In genomic region chr11:85925294-85925743, GRCm38 (mm10) we compare ENCODE assay signal across 8 mouse cellular contexts. TPM values are rescaled to one million over a fixed set of nuclear protein-coding genes. Genes with fewer than 3 reads are reported as not detected.
DNase-seq lines count a peak whose midpoint lies in the region; ATAC-seq and TF ChIP-seq lines count a peak whose summit lies in the region.

No protein-coding gene starts in this region.

- 11% methylated on average over 19 of the region's 19 CpGs for WGBS in intestine, postnatal 0 days
- WGBS in liver, embryonic 11.5 days: 6% methylated on average over 19 of the region's 19 CpGs

- peak overlapping the region; percentile 24 for H3K4me3 ChIP-seq in intestine, postnatal 0 days (ENCODE audit: low read depth, low read length)
- peak overlapping the region; percentile 21 for H3K4me3 ChIP-seq in liver, embryonic 11.5 days (ENCODE audit: low read depth, low read length)

- H3K9ac ChIP-seq in intestine, postnatal 0 days (ENCODE audit: low read depth, low read length): no peak overlapping the region
- H3K9ac ChIP-seq in liver, embryonic 11.5 days (ENCODE audit: low read depth, low read length): no peak overlapping the region

- H3K4me1 ChIP-seq in intestine, postnatal 0 days (replicated peaks; ENCODE audit: control insufficient read depth, insufficient read depth, low read length): no peaks in the 10 kb centered on the region
- H3K4me1 ChIP-seq in liver, embryonic 11.5 days (replicated peaks; ENCODE audit: control insufficient read depth, insufficient read depth, low read length): peaks cover 5% of the 10 kb centered on the region; the same call in 1 of the 2 replicates

- no peaks in the 10 kb centered on the region for H3K36me3 ChIP-seq in intestine, postnatal 0 days (ENCODE audit: control insufficient read depth, insufficient read depth)
- no peaks in the 10 kb centered on the region for H3K36me3 ChIP-seq in liver, embryonic 11.5 days (ENCODE audit: control insufficient read depth, insufficient read depth, low read length)

- ATAC-seq in intestine, postnatal 0 days: no peak
- no peak for ATAC-seq in liver, embryonic 11.5 days (replicated peaks; ENCODE audit: low FRiP score)

- no peak overlapping the region for H3K27ac ChIP-seq in intestine, postnatal 0 days (ENCODE audit: low read depth, low read length)
- H3K27ac ChIP-seq in liver, embryonic 11.5 days (ENCODE audit: low read depth, low read length): no peak overlapping the region

- DNase-seq in urinary bladder, postnatal 36 days (ENCODE audit: low spot score in 2 of 2): peak; percentile 15 to 33
- no peak for DNase-seq in urinary bladder, postnatal 10 days (ENCODE audit: low spot score)
- peak; percentile 2 for DNase-seq in cerebellum, adult 9-11 months
- DNase-seq in heart, adult 18-20 months: peak; percentile 45 to 51
- peak; percentile 49 for DNase-seq in liver, embryonic 11.5 days (ENCODE audit: low spot score)
- peak; percentile 41 to 59 for DNase-seq in natural killer cell, adult 2 months (ENCODE audit: low spot score in 2 of 2)
- DNase-seq in ovary, postnatal 10 days (ENCODE audit: low spot score): no peak

- H3K4me2 ChIP-seq in intestine, postnatal 0 days (replicated peaks; ENCODE audit: low read depth): peak overlapping the region; percentile 47
- peak overlapping the region; percentile 52 for H3K4me2 ChIP-seq in liver, embryonic 11.5 days

- no peak for TF ChIP-seq CTCF in intestine, postnatal 0 days (IDR thresholded peaks at IDR 0.05; ENCODE audit: low read depth)

- no peaks in the 10 kb centered on the region for H3K9me3 ChIP-seq in intestine, postnatal 0 days (ENCODE audit: control insufficient read depth)
- H3K9me3 ChIP-seq in liver, embryonic 11.5 days (ENCODE audit: control insufficient read depth, low read length): no peaks in the 10 kb centered on the region

- peaks cover 43% of the 10 kb centered on the region for H3K27me3 ChIP-seq in intestine, postnatal 0 days (replicated peaks; ENCODE audit: control insufficient read depth, insufficient read depth, low read length)
- peaks cover 67% of the 10 kb centered on the region for H3K27me3 ChIP-seq in liver, embryonic 11.5 days (replicated peaks; ENCODE audit: control insufficient read depth, insufficient read depth, low read length)

RNA-seq across cellular contexts. Expression of gene Tbx4, which starts 39.1 kb away (rescaled TPM):
- total RNA-seq in heart, adult 18-20 months (2021): under 1 TPM in 1 of 2 experiments, not detected in 1; 0.10 TPM
- not detected in 2 replicates for polyA plus RNA-seq in intestine, postnatal 0 days (2015; fragmentation: Nextera tagmentation; extraction: Ambion mirVana)
- polyA plus RNA-seq in liver, embryonic 11.5 days (2014; fragmentation: Nextera tagmentation; extraction: Ambion mirVana): 0.79 and 0.86 TPM in 2 replicates

Comparison
In these comparisons a context has a peak if more than half of its experiments do, and no peak if none do; other contexts are left out.
1. DNase-seq: peak in urinary bladder, postnatal 36 days (2 of 2), cerebellum, adult 9-11 months (single experiment), heart, adult 18-20 months (2 of 2), liver, embryonic 11.5 days (single experiment) and natural killer cell, adult 2 months (2 of 2); none in urinary bladder, postnatal 10 days (single experiment) and ovary, postnatal 10 days (single experiment).